In genomic region chr7:35415801-35416653, GRCm38 (mm10) we compare ENCODE assay signal across 12 mouse cellular contexts. TPM values are rescaled to one million over a fixed set of nuclear protein-coding genes. Genes with fewer than 3 reads are reported as not detected.
DNase-seq lines count a peak whose midpoint lies in the region; TF ChIP-seq lines count a peak whose summit lies in the region.
"Had no signal": no experiment of that assay in that cellular context is flagged by ENCODE, and none has a peak within 500 bp of the region (broad histone marks: within the 10 kb centered on the region; RNA-seq: fewer than 3 reads in every experiment).

No protein-coding gene starts in this region.

- peaks cover 7% of the 10 kb centered on the region; the same call in 1 of the 2 replicates for H3K36me3 ChIP-seq in spleen, adult 2 months (ENCODE audit: control insufficient read depth, insufficient read depth, low read length)

- peak overlapping the region; percentile 85 for H3K27ac ChIP-seq in spleen, adult 2 months (ENCODE audit: insufficient read depth, low read length)
- H3K27ac ChIP-seq: hindbrain, postnatal 0 days had no signal

- DNase-seq in spleen, adult 2 months (ENCODE audit: low read depth in 1 of 2, low spot score in 2 of 2), result peak; percentile 16 to 32
- no peak for DNase-seq in spleen, adult 12 weeks (ENCODE audit: low spot score)
- peak; percentile 81 for DNase-seq in kidney, adult 11 months
- peak; percentile 60 for DNase-seq in large intestine, adult 2 months (ENCODE audit: low read depth, low spot score)
- peak; percentile 12 for DNase-seq in thymus, postnatal 25 days
- no peak for DNase-seq in urinary bladder, postnatal 25 days (ENCODE audit: low spot score)
- DNase-seq in left cerebral cortex, adult 18-20 months (ENCODE audit: low spot score in 2 of 2), result no peak
- no peak for DNase-seq in cerebellum, postnatal 10 days
- DNase-seq: liver; lung, postnatal 4 days had no signal

- 57% methylated on average over 9 of the region's 9 CpGs for WGBS in spleen, adult 2 months
- WGBS in large intestine, adult 2 months, result 34% methylated on average over 9 of the region's 9 CpGs

- peaks cover 9% of the 10 kb centered on the region; the same call in 1 of the 2 replicates for H3K4me1 ChIP-seq in spleen, adult 2 months (ENCODE audit: control insufficient read depth, insufficient read depth, insufficient read length)

- H3K27me3 ChIP-seq in spleen, adult 2 months (ENCODE audit: control insufficient read depth, insufficient read depth, low read length), result no peaks in the 10 kb centered on the region

- TF ChIP-seq POLR2A in spleen, adult 2 months (IDR thresholded peaks at IDR 0.05; ENCODE audit: low read depth, low read length), result peak; percentile 24; the same call in 1 of the 2 replicates

- peak overlapping the region; percentile 57 for H3K4me3 ChIP-seq in spleen, adult 2 months (ENCODE audit: extremely low read depth, insufficient read depth, insufficient read length)
- H3K4me3 ChIP-seq: myocyte had no signal

- TF ChIP-seq CTCF in spleen, adult 2 months (IDR thresholded peaks at IDR 0.05; ENCODE audit: extremely low read depth, insufficient read depth, insufficient read length, insufficient replicate concordance), result no peak

RNA-seq across cellular contexts. Expression of gene Cep89, which starts 19.2 kb away (rescaled TPM):
- 11.0 and 15.4 TPM in 2 replicates for polyA plus RNA-seq in spleen, adult 2 months (2012; rRNA removed)
- 14.6 and 18.0 TPM in 2 replicates for polyA plus RNA-seq in large intestine, adult 2 months (2012; rRNA removed)
- 10 to 100 TPM; 18.2 to 18.9 TPM for total RNA-seq in left cerebral cortex, adult 18-20 months (2021)

RNA-seq across cellular contexts. Expression of gene Faap24, which starts 19.4 kb away (rescaled TPM):
- polyA plus RNA-seq in spleen, adult 2 months (2012; rRNA removed), result 5.5 and 6.4 TPM in 2 replicates
- 6.5 and 7.9 TPM in 2 replicates for polyA plus RNA-seq in large intestine, adult 2 months (2012; rRNA removed)
- 1 to 10 TPM; 4.8 to 5.0 TPM for total RNA-seq in left cerebral cortex, adult 18-20 months (2021)

RNA-seq across cellular contexts. Expression of gene Slc7a9, which starts 32.6 kb away (rescaled TPM):
- 0.06 TPM in 1 of 2 replicates, not detected in the other for polyA plus RNA-seq in spleen, adult 2 months (2012; rRNA removed)
- 384 and 478 TPM in 2 replicates for polyA plus RNA-seq in large intestine, adult 2 months (2012; rRNA removed)
- total RNA-seq in left cerebral cortex, adult 18-20 months (2021), result not detected
- total RNA-seq: hindbrain, postnatal 0 days had no signal
- polyA plus RNA-seq: hindbrain, postnatal 0 days; myocyte had no signal

Comparison
In these comparisons a context has a peak if more than half of its experiments do, and no peak if none do; other contexts are left out.
1. DNase-seq: peak in spleen, adult 2 months (2 of 2), kidney, adult 11 months (single experiment), large intestine, adult 2 months (single experiment) and thymus, postnatal 25 days (single experiment); none in spleen, adult 12 weeks (single experiment), urinary bladder, postnatal 25 days (single experiment), left cerebral cortex, adult 18-20 months (0 of 2) and cerebellum, postnatal 10 days (0 of 2).
2. RNA of gene Slc7a9, which starts 32.6 kb away (polyA plus RNA-seq): 384 to 478 TPM in large intestine, adult 2 months; 0.06 TPM in spleen, adult 2 months; every median in the first group is over 100 times any median in the second.